Mouse (Mus musculus): ENCODE measurements around the gene Pcdh7.

The Pcdh7 gene

DNA sequence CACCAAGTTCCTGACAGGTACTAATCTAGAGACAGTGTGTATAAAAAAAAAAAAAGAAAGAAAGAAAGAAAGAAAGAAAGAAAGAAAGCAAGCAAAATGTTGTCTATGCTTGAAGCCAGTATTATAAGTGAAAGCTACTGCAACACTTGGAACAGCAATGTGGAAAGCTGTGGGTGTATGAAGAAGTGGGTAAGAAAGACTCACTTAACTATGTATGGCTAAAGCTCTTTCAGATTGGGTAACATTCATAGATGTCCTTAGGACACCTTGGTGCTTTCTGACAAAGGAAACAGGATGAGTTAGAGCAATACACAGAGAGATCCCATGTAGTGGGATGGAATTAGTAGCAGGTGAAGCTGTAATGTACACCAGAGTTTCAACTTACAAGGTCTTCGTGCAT lies 32.6 kb downstream of the Pcdh7 start:
- WGBS = 81% methylated on average over 1 of the region's 1 CpGs

DNA sequence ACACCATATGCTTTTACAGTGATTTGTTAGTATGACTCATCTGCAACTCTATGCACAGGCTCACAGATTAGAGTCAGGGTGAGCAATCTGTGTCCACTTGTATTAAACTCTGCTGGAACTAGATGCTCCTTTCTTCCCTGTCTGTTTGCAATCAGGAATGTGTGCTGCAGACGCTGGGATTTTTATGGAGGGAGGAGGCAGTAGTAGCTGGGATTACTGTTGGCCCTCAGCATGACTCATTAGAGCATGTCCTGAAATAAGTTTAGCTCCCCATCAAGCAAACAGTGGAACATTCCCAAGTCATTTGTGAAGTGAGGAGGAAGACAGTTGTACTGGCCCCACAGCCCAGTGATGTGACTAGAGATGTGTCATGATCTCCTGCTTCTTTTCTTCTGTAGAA lies 38.0 kb downstream of the Pcdh7 start:
- WGBS = 17% methylated on average over 1 of the region's 1 CpGs

DNA sequence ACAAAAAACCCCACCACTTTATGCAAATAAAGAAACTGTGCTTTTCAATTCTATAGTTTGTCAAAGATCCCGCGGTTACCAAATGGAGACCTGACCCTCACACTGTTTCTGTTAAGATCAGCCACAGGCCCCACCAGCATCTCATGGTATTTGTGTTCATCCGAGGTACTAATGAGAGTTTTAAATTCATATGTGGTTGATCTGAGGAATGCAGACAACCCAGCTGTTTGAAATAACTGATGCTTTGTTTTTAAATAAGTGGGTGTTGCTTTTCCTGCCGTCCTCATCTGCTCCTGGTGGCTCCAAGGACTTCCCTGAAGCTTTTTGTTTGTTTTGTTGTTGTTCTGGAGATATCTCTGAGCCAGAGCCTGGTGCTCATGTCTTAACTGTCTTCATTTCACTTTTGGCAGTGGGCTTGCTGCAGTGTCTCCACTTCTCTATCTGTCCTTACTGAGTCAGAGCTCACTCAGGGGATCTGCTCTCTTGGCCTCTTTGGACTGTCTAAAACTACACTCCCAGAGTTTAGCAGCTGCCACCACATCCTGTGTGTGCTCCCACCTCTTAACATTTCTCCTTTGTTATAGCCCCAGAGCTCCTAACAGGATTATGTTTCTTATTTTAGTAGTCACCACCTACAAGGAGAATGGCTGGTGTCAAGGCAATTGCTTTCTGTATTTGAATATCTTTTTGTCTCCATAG lies 39.1 kb downstream of the Pcdh7 start:
- 57% methylated on average over 4 of the region's 4 CpGs for WGBS

DNA sequence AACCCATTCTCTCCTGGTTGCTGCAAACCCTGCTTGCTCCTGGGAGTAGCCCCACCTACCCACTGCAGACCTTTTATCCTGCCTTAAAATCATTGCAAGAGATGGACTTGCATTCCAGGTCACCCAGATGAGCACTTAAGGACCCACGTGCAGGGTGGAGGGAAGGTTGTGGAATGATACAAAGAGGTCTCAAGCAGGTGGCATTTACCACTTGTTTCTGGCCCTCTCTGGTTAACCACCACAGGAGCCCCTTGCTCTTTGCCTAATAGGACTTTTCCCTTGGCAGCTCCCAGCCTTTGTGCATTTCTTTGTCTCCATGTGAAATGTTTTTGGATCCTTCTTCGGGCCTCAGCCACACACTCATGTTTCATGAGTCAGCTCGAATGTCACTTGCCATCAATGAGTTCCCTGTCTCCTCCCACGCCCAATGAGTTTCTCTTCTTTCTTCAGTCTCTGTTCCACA lies 39.7 kb downstream of the Pcdh7 start:
- 39% methylated on average over 4 of the region's 4 CpGs for WGBS

DNA sequence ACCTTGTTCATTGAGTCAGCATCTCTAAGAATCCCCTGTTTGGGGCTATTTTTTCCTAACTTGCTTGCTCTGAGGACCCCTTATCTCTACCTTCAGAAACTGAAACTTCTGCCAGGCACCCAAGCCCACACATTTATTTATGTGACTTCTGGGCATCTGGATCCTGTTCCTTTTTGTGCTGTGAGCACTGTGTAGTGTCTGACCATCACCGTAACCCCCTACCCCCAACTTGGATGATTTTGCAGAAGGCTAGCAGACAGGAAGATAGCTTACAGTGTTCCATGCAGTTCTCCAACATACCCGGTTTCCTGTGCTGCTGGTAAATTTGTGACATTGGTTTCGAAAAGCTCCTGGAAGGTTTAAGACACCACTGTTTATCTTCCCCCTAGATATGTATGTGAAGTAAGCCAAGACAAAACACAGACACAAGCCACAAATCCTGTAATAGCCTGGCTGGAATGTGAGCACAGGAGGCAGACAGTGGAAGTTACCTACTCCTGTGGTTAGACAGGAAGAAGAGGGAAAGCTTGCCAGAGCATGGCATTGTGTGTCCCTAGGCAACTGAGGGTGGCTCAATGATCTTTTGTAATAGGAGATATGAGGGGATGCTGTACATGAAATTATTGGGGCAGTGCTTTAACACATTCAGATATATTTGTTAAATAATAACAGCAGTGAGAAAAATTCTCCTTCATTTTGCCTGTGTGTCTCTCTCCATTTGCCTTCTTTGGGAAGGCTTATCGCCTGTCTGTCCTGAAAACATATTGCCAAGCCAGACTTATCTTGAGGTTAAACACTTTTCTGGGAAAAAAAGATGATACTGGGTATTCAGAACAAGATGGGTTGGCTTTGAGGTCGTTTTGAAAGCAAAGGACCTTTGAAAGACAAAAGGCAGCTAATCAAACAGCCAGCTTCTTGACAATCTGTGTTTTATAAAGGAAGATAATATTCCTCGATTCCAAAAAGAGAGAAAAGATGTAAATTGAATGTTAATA lies 42.6 kb downstream of the Pcdh7 start:
- whole genome bisulfite sequencing = 57% methylated on average over 6 of the region's 6 CpGs

DNA sequence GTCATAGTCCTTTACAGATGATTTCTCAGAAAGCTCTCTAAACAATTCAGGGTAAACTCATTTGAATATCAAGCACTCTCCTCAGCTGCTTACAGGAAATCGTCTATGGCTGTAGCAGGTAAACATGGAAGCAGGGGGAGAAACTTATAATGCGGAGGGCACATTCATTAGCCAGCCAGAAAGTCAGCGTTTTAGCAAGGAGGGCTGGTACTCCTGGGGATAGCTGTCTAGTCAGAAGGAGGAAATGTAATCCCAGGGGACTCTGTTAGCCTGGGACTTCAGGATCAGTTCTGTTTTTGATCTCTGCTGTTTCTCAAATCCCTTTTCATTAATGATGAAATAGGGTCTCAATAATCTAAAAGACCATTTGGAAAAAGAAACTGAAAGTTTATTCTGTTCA lies 47.6 kb downstream of the Pcdh7 start:
- WGBS = 44% methylated on average over 3 of the region's 3 CpGs

DNA sequence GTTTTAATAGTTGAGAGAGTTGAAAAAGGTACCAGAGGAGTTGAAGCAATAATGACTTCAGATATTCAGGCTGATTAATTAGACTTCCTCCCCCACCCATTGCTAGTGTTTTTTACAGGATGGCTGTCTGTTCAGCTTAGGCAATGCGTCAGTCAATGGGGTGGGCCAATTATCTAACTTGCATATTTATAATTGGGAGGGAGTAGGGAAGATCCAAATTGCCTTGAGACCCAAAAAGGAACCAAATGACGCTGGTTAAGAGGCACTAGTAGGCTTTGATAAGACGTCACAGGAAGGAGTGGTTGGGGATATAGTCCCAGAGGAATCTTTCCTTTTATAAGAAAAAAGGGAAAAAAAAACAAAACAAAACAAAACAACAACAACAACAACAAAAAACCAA lies 49.6 kb downstream of the Pcdh7 start:
- WGBS = 68% methylated on average over 3 of the region's 3 CpGs

DNA sequence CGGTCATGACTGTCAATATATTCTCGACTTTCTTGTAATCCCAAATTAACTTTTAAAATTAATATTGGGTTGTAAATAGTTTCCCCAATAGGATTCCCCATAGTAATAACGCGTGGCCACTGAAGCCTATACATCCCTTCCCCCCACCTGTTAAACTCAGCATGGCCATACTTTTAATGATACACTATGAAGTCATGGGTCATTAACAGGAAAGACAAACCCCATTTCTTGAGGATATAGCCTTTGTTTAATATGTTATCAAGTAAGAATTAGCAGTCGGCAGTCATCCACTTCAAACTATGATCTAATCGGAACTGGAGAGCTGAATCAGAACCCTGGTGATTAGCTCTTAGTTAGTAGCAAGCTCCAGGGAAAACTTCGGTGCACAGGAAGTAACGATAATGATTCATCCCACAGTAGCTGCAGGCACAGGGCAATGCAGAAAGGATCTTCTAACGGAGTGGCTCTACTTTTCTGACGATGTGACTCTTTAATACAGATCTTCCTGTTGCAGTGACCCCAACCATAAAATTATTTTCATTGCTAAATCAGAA lies 50.8 kb downstream of the Pcdh7 start:
- WGBS = 72% methylated on average over 10 of the region's 10 CpGs

DNA sequence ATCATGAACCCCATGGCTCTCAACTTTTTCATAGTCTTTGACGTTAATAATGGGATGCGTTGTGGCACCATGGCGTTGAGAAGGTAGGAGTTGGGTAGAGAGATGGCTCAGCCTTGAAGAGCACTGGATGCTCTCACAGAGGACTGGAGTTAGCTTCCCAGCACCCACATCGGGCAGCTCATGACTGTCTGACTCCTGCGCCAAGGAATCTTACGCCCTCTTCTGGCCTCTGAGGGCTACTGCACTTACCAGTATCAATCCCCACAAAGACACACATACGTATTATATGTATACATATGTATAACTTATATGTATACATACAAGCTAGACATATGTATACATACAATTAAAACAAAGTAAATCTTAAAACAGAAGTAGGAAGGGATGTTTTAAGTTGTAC lies 51.9 kb downstream of the Pcdh7 start:
- WGBS = 91% methylated on average over 7 of the region's 7 CpGs

DNA sequence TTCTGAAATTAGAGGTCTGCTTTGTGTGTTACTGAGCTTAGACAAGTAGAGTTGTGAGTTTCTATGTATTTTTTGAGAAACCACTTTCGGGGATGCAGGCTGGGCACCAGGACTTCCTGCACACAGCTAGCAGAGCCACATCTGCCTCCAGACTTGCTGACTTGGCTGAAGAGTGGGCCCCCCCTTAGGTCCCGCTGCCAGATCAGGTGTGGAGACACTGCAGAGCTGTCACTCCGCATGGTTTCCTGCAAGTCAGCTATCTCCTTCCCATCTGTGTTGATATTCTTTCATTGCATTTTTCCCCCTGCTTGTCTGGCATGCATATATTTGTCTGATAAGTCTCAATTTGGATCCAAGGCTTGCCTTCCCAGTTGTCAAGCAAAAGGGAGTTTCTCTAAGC lies 52.6 kb downstream of the Pcdh7 start:
- 69% methylated on average over 3 of the region's 3 CpGs for WGBS

DNA sequence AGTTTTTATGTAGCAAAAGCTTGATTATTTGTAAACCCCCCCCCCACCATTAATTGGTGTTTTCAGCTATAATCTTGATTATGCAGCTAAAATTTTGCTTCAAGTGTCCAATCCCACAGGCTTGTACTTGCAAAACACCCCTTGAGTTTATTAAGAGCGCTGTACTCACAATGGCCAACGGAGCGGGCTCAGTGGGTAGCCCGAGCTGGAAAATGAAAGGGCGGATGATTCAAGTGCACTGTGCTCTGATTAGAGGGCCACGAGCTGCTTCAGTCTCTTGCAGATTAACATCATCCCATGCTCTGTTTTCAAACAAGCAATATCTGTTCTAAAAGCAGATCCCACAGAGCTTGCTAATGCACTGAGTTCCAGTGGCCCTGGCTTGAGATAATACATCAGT lies 53.4 kb downstream of the Pcdh7 start:
- 57% methylated on average over 6 of the region's 6 CpGs for WGBS

DNA sequence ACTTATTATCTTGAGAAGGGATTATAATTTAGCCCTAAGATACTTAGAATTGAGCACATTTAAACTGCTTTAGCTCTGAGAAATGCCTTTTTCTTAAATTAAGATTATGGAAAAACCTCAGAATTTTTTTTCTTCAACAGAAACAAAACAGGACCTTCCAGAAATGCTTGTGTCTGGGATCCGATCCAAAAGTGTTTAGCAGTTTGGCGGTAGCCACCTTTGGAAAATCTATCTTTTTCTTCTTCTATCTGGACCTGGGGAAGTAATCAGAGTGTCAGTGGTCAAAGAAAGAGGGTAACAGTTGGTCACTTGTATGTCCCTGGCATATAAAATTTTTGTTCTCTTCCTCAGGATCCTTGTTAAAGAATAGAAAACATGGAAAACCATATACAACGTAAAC lies 54.9 kb downstream of the Pcdh7 start:
- 56% methylated on average over 3 of the region's 3 CpGs for WGBS

DNA sequence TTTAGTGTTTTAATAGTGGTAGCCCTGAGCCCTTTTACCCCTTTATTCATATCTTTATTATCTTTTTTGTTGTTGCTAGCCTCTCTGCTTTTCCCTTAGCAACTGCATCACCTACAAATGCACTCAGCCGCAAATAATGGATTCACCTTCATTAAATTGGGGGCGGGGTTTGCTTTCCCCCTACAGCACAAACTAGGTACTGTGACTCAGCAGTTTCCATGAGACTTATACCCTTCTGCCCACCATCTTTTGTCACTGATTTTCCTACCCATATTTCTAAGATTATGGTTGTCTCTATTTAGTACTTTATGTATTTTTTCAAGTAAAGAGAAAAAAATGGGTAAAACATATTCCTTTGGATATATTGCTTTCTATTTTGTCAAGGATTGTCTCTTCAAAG lies 56.7 kb downstream of the Pcdh7 start:
- WGBS = 82% methylated on average over 2 of the region's 2 CpGs

DNA sequence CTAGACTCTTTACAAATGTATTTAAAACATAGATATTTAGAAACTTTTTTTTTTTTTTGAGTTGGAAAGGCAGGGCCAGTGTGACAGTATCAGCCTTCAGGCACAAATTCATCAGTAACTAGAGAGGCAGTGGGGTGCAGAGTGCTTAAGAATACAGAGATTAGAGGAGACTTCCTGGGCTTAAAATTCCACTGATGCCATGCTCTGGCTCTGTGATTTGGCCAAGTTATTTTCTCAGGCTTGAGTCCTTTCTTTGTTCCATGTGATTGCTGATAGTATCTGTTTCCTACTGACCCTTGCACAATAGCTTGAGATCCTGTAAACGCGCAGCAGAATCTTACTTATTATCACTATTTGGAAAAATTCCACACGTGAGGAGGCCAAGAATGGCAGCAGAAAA lies 60.3 kb downstream of the Pcdh7 start:
- 68% methylated on average over 3 of the region's 3 CpGs for WGBS

DNA sequence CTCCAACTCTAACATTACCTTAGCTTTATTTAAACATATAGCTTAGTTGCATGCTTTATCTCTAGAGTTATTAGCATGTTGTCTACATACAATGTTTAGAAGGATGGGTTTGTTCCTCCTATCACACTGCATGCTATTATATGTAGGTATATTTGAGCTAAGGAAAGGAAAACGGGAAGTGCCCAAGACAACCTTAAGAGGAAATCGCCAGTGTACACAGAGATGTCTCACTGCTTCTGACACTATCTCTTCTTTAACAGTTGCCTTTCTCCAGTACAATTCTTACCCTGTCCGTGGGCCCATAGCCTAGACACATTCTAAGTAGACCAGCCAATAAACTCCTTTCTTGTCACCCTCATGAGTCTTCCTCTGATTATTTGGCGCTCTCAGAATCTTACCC lies 62.8 kb downstream of the Pcdh7 start:
- WGBS = 87% methylated on average over 4 of the region's 4 CpGs

DNA sequence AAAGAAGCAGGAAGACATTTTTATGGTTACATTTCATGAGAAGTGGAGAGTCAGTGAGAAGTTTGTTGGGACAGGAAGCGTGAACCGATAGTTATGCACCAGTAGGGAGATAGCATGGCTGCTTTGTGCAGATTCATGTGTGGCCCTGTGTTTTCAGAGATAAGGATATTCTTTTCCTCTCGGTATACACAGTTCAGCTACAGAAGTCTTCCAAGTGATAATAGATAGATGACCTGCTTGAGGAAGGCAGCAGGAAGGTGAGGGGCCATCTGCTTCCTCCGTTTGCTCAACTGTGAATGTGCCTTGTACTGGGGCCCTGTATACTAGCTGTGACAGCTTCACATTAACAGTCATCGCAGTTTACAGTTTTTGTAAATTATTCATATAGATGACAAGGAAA lies 64.2 kb downstream of the Pcdh7 start:
- WGBS = 78% methylated on average over 5 of the region's 5 CpGs

DNA sequence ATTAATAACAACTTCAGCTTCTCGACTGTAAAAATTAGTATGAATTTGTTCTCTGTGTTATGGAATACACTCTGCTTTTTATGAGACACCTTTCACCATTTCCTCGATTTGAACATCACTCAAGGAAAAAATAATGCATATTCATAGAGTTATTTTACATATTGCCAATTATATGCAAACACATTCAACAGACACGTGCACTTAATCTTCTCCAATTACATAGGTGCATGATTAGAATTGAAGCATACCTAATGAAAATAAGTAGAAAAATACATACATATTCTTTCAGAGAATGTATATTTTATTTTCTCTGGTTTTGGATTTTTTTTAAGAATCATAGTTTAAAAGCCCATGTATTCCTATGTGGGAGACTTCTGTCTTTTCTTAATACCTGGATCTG lies 64.8 kb downstream of the Pcdh7 start:
- WGBS = 69% methylated on average over 3 of the region's 3 CpGs

DNA sequence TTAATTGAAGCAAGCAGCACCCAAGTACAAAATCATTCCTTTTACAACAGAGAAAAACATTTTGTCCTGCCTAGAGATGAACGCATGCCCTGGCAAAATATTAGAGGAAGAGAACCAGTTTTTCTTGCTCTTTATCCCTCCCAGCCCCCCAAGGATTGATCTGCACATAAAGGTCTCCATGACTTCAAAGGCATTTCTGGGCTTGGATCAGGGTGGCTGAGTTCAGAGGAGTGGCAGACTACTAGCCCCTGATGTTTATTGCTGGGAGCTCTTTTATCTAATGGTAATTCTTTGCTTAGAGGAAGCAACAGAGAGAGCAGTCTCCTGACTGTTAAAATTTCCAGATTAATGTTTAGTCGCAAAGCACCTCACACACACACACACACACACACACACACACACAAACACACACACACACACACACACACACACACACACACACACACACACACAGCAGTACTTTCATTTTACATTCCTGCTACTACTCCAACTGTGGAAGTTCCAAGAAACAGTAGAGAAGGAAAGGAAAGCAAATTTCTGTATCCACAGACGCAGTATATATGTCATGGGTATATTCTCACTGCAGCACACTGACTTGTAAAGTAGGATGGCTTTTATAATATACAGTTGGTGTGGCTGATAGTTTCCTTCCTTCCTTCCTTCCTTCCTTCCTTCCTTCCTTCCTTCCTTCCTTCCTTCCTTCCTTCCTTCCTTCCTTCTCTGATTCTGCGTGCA lies 71.2 kb downstream of the Pcdh7 start:
- 73% methylated on average over 4 of the region's 4 CpGs for WGBS

DNA sequence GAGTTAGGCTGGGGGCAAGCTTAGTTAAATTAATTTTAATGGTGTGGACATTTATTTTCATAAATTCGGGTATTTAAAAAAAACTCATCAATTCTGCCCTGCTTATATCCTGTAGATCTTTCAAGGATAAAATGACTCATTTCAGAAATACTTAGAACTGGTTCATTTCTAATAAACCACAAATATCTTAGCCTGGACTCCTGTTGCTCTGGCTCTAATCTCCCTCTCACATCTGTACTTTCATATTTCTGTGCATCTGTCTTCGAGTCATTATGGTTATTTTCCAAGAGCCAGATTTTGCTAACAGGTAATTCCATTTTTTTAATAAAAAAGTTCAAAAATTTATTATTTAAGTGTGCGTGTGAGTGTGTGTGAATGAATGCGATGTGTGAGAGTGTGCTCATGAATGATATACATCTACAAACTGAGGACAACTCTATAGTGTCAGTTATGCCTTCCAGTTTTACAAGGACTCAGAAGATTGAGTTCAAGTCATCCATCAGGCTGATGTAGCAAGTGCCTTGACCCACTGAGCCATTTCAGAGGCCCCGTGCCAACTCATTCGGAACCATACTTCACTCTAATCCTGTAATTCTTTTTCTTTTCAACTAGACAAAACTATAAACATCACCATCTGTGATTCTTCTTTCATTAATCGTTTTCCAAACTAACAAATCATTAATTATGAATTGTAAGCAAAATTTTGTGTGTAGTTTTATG lies 80.3 kb downstream of the Pcdh7 start:
- 86% methylated on average over 7 of the region's 7 CpGs for WGBS

DNA sequence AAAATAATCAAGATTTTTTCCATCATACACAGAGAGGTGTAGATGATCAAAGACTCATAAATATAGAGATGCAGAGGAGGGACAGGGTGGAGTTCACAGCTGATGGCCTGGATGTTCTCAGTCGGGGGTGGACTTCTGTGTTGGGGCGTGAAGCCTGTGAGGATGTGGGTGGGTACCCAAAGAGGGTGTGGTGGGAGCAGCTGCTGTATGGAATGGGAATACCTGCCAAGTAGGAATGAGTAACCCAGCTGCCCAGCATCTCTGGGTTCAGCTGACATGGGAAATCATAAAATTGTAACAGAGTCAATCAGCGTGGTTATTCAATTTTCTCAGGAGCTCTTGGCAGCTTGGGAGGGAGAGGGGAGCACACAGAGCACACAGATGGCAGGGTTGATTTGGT lies 85.3 kb downstream of the Pcdh7 start:
- WGBS = 66% methylated on average over 3 of the region's 3 CpGs

DNA sequence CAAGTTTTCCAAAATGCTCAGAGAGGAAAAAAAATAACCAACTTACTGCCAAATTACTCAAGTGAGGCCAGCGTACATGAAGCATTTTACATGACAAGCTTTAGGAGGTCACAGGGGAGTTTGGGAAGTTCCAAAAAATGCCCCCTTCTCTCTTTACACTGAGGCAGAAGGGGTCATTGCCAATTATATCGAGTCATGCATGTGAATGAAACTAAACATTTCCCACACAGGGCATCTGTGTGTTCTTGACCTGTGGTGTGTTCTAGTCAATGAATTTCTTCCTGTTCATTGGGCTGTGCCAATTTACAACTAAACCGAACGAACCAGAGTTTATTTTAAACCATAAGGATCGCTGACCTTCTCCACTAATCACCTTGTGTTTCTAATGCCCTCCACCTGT lies 86.1 kb downstream of the Pcdh7 start:
- WGBS = 90% methylated on average over 5 of the region's 5 CpGs
